Mouse (Mus musculus): Measurements from ENCODE around the gene Alkbh5.
A peak's percentile ranks its signal among the peaks of the same experiment; 100 is the strongest.

Alkbh5 gene

DNA sequence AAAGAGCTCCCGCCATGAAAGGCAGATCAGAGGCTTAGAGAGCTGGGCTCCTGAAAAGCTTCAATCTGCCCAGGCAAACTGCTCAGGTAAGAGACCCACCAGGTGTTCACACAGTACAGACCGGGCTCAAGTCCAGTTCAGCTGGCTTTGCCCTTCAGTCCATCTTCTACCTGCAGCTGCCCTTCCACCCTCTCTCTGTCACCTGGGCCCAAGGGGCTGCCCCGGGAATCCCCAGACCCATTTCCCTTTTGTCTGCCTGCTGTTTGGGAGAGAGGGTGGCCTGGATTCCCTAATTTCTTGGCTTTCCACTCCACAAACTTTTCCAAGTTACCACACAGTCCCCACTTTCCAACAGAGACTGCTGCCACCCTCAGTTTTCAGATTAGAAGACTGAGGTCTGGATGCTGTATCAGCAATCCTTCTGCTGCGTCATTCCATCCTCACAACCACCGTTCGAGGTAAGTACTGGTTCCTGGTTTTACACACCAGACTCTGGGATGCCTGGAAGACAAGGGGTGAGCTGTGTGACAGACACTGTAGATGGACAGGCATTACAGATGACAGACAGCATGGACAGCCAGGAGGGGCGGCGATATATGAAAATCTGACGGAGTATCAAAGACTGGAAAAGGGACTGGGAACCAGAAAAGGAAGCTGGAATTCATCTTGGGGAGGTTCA lies at the start of gene Alkbh5:
TSS of gene Alkbh5 (plus strand) at position 202 of the 679 bp plus-strand sequence.
- no peak for ATAC-seq (ENCODE audit: insufficient number of reproducible peaks, low FRiP score, low TSS enrichment)

GRCm38 (mm10) chr11:60492726-60493125 lies 43.5 kb upstream of the Alkbh5 start:
- no peak; the same call in 1 of the 2 replicates for ATAC-seq (ENCODE audit: insufficient number of reproducible peaks, low FRiP score, low TSS enrichment)

DNA sequence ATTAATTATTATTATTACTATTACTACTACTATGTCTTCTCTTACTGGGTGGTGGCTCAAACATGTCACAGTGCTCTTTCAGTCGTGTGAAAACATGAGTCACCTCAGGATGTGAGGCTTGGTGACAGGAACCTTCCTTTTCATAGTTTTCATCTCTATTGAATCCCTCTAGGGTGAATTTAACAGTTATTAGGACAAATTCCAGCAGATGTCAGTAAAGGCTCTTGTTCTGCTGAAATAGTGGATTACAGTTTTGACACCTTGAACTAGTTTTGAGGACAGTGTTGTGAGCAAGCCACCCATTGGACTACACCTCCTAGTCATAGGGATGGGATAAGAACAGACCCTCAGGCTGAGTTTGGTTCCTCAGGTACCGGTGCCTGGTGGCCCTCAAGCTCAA lies 40.5 kb upstream of the Alkbh5 start:
- no peak for ATAC-seq (ENCODE audit: insufficient number of reproducible peaks, low FRiP score, low TSS enrichment)

DNA sequence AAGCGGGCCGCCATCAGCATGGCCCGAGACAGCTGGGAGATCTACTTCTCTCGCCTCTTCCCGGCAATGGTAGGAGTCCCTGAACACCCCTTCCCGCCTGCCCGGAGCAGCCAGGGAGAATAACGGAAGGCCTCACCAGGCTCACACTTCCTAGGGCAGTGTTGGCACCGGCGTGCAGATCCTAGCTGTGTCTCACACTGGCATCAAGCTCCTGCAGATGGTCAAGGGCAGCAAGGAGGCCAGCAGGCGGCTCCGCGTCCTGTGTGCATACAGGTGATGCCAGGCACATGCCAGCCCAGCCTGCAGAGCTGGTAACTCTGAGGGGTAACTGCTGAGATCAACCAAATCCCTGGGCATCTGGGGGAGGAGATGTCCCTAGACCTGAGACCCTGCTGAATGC lies 28.9 kb upstream of the Alkbh5 start:
- ATAC-seq (ENCODE audit: insufficient number of reproducible peaks, low FRiP score, low TSS enrichment): no peak; the same call in 1 of the 2 replicates

DNA sequence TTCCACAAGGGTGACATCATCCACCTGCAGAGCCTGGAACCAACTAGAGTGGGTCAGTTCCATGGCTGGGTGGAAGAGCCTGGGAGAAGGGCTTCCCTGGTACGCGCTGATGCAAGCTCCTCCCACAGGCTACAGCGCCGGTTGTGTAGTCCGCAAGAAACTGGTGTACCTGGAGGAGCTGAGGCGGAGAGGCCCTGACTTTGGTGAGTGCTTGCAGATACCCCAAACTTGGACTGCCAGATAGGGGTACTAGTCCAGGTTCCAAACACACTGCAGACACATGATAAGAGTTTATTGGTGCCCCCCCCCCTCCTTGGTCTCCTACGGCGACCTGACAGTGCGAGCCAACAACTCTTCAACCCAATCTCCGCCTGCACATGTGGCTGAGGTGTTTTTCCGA lies 27.2 kb upstream of the Alkbh5 start:
- no peak for ATAC-seq (ENCODE audit: insufficient number of reproducible peaks, low FRiP score, low TSS enrichment)

DNA sequence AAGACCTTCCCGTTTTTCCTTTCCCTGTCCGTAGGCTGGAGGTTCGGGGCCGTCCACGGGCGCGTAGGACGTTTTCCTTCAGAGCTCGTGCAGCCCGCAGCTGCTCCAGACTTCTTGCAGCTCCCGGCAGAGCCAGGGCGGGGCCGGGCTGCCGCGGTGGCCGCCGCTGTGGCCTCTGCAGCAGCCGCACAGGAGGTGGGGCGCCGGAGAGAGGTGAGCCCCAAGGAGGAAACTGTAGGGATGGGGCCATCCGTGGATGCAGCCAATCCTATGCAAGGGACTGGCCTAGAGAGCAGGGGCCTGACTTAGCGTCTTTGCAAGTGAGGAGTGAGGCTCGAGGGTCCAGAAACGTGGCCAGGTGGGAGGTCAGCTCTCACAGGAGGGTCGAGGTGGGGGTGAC lies 26.7 kb upstream of the Alkbh5 start:
- ATAC-seq (ENCODE audit: insufficient number of reproducible peaks, low FRiP score, low TSS enrichment): no peak

DNA sequence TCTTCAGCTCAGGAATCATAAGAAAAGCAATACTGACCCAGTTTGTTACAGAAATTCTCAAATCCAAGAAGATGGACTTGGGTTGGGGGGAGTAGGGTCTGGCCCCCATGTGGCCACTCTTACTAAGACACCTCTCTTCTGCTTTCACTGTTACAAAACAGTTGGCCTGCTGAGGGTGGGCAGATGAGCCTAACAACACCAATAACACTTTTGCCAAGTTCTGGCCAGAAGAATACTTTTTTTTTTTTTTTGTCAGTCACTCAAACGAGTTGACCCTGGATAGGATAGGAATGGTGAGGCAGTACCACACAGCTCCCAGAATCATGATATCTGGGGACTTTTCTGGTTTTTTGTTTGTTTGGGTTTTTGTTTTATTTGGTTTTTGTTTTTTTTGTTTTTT lies 24.3 kb upstream of the Alkbh5 start:
- ATAC-seq (ENCODE audit: insufficient number of reproducible peaks, low FRiP score, low TSS enrichment): no peak

- ATAC-seq (ENCODE audit: insufficient number of reproducible peaks, low FRiP score, low TSS enrichment): no peak
Measured at GRCm38 (mm10) chr11:60512520-60512919, 23.7 kb upstream of the Alkbh5 start.

DNA sequence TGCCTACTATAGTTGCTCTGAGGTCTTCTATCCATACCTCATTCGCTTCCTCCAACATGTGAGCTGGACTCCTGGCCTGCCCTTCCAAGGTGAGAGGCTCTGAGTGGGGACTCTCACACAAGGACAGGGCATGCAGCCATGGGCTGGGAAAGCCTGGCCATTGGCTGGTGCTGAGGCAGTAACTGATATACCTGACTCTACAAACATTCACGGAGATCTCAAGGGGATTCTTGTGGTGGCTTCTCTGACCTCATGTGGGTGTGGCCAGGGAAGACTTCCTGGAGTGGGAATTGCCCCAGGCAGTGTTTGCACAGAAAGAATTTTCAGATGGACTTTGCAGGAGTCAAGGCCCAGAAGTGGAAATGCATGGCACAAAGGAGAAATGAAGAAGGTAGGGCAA lies 21.2 kb upstream of the Alkbh5 start:
- no peak for ATAC-seq (ENCODE audit: insufficient number of reproducible peaks, low FRiP score, low TSS enrichment)

GRCm38 (mm10) chr11:60518305-60518704 lies 17.9 kb upstream of the Alkbh5 start:
- no peak for ATAC-seq (ENCODE audit: insufficient number of reproducible peaks, low FRiP score, low TSS enrichment)

DNA sequence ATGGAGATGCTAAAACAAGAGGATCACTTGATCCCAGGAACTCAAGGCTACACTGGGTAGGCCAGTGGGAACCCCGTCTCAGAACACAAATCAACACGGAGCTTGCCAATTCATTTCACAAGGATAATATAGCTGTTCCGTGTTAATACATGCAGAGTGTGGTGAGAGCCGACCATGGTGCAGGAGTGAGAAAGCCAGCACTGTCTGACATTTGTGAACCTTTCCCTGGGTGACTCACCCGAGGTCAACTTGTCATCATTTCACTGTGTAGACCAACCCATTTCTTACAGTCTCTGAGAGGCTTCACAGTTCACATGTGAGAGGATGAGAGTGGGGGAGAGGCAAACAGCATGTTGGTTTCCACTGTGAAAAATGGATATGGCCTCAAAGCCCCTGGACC lies 14.2 kb upstream of the Alkbh5 start:
- ATAC-seq (ENCODE audit: insufficient number of reproducible peaks, low FRiP score, low TSS enrichment): no peak

DNA sequence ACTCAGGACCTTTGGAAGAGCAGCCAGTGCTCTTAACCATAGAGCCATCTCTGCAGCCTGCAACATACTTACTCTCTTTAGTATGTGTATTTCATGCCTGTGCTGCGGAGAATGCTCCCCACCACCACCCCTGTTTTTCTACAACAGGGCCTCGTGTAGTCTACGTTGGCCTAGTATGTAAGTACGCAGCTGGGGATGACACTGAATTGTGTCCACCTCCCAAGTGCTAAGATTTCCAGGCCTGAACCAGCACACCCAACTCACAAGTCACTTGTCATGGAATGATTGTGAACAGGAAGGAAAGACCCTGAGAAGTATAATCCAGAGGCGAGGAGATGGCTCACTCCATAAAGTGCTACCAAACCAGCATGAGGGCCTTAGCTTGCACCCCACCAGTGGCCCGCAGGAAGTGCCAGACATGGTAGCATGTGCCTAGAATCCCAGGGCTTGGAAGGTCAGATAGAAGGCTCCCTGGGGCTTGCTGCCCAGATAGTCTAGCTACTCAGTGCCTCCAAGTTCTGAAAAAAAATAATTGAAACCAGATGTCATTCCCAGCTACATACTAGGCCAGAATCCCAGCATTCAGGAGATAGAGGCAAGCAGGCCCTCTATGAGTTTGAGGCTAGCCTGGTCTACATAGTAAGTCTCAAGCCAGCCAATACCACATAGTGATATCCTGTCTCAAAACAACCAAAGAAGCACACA lies 13.4 kb upstream of the Alkbh5 start:
- ATAC-seq (ENCODE audit: insufficient number of reproducible peaks, low FRiP score, low TSS enrichment): no peak

DNA sequence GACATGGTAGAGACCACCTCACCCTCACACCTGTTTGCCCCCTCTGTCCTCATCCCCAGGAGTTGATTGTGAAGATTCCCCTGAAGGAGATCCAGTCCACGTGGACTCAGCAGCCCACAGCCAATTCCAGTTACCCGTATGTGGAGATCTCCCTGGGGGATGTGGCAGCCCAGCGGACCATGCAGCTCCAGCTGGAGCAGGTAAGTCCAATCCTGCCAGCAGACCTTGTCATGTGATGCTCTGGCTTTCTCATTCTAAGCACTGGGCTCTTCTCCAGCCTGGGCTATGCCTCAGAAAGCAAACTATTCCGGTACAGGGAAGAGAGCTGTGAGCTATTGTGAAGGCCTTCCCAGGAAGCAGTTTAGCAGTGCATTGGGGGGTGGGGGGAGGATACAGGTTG lies 9.7 kb upstream of the Alkbh5 start:
- no peak for ATAC-seq (ENCODE audit: insufficient number of reproducible peaks, low FRiP score, low TSS enrichment)

- ATAC-seq (ENCODE audit: insufficient number of reproducible peaks, low FRiP score, low TSS enrichment): no peak
Measured at GRCm38 (mm10) chr11:60535676-60536075, 505 bp upstream of the Alkbh5 start.

- ATAC-seq (ENCODE audit: insufficient number of reproducible peaks, low FRiP score, low TSS enrichment): peak; percentile 67
Measured at GRCm38 (mm10) chr11:60536859-60537467, 782 bp downstream of the Alkbh5 start.

DNA sequence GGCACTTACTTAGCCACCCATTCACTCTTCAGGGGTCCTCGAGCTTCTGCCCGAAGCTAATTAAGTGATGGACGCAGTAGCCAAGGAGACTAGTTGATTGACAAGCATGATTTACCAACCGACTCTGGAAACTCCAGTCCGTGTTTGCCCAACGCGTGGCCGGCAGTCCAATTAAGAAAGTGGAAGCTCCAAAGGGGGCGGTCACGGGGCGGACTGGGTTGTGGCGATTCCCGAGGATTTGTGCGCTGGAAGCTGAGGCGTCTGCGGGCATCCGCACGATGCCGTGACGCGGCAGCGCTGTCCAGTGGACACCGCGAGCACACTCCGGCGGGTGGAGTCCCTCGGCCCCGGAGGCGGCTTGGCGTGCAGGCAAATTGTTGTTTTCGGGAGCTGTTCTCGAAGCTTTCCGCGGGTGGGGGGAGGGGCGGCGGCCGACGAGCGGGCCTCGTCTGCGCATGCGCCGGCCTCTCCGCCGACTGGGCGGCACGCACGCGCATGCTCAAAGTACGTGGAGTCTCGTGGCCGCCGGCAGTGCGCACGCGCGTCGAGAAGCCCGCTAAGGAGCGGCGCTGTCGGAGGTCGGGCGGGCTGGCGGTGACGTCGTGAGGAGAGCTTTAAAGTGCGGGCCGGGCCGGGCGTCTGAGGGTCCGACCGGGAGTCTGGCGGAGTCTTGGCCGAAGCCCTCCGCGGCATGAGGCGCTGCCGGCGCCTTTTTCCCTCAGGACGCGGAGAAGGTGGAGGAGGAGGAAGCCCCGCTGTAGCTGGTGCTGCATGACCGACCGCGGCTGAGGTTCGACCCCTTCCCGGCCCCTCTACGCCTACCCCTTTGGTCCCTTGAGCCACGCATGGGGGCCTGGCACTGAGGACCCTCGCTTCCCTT lies 1.5 kb downstream of the Alkbh5 start:
- peak; percentile 93 for ATAC-seq (ENCODE audit: insufficient number of reproducible peaks, low FRiP score, low TSS enrichment)

DNA sequence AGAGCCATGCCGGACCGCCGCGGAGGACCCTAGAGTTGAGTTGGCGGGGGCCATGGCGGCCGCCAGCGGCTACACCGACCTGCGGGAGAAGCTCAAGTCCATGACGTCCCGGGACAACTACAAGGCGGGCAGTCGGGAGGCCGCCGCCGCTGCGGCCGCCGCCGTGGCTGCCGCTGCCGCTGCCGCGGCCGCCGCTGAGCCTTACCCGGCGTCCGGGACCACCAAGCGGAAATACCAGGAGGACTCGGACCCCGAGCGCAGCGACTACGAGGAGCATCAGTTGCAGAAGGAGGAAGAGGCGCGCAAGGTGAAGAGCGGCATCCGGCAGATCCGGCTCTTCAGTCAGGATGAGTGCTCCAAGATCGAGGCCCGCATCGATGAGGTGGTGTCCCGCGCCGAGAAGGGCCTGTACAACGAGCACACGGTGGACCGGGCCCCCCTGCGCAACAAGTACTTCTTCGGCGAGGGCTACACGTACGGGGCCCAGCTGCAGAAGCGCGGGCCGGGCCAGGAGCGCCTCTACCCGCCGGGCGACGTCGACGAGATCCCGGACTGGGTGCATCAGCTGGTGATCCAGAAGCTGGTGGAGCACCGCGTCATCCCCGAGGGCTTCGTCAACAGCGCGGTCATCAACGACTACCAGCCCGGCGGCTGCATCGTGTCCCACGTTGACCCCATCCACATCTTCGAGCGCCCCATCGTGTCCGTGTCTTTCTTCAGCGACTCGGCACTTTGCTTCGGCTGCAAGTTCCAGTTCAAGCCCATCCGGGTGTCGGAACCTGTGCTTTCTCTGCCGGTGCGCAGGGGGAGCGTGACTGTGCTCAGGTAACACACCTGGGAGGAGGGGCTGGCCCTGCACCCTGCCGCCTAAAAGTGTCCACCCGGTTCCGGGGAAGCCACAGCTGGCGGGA lies 2.4 kb downstream of the Alkbh5 start:
- ATAC-seq (ENCODE audit: insufficient number of reproducible peaks, low FRiP score, low TSS enrichment): 0 out of 2 replicates have a peak, but pooled peaks have one; percentile 7

DNA sequence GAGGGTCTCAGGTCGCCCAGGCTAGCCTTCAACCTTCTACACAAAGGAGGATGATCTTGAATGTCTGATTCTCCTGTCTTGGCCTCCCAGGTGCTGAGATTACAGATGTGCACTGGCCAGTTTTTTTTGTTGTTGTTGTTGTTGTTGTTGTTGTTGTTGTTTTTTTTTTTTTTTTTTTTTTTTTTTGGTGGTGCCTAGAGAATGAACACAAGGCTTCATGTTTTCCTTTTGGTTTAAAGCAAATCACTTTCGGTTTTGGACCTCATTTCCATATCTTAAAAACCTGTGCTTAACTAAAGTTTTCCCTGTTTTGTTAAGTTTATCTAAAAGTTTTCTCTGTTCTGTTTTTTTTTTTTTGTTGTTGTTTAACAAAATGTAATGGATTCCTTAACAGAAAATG lies 3.4 kb downstream of the Alkbh5 start:
- ATAC-seq (ENCODE audit: insufficient number of reproducible peaks, low FRiP score, low TSS enrichment): no peak

GRCm38 (mm10) chr11:60540002-60540610 lies 3.9 kb downstream of the Alkbh5 start:
- ATAC-seq (ENCODE audit: insufficient number of reproducible peaks, low FRiP score, low TSS enrichment): no peak

Measured in cerebellum, adult (tissue).